Mouse (Mus musculus) embryonic facial prominence, embryonic 12.5 days (tissue): ENCODE data around the gene Rnf220. TPM values are rescaled to one million over a fixed set of nuclear protein-coding genes. Genes with fewer than 3 reads are reported as not detected.

Source experiments
- ATAC-seq: fragments of 200-750 bp; cut with Nextera tagmentation; 2 replicates; pipeline ENCODE4 v1.8.0; 2017; ENCODE audit not compliant: insufficient number of reproducible peaks, insufficient read depth, low FRiP score, low TSS enrichment
- H3K27ac ChIP-seq: fragments of 300-500 bp; sonication (generic); 2 replicates; pipeline ENCODE4 v1.5.1; 2016; ENCODE audit warnings: mild to moderate bottlenecking
- H3K27me3 ChIP-seq: fragments of 300-500 bp; sonication (generic); 2 replicates; pipeline ENCODE4 v1.6.1; 2016; ENCODE audit warnings: mild to moderate bottlenecking, moderate library complexity
- H3K36me3 ChIP-seq: fragments of 300-500 bp; sonication (generic); 2 replicates; pipeline ENCODE4 v1.6.1; 2016; ENCODE audit warnings: mild to moderate bottlenecking
- H3K4me1 ChIP-seq: fragments of 300-500 bp; sonication (generic); 2 replicates; pipeline ENCODE4 v1.6.1; 2016
- H3K4me2 ChIP-seq: fragments of 300-500 bp; sonication (generic); replicated peaks from 2 replicates; pipeline ENCODE4 v1.6.1; 2016; ENCODE audit warnings: mild to moderate bottlenecking, moderate library complexity
- H3K4me3 ChIP-seq: fragments of 300-500 bp; sonication (generic); 2 replicates; pipeline ENCODE4 v1.5.1; 2016; ENCODE audit warnings: mild to moderate bottlenecking
- H3K9ac ChIP-seq: fragments of 300-500 bp; sonication (generic); 2 replicates; pipeline ENCODE4 v1.6.1; 2016; ENCODE audit warnings: mild to moderate bottlenecking, moderate library complexity
- H3K9me3 ChIP-seq: fragments of 300-500 bp; sonication (generic); 2 replicates; pipeline ENCODE4 v1.6.1; 2016; ENCODE audit warnings: mild to moderate bottlenecking, moderate library complexity
- WGBS: fragments of 180-500 bp; shearing (Covaris S2); methylation state at CpG from one replicate; pipeline ENCODE4 v1.1.7; 2016; 5-methylcytosine and 5-hydroxymethylcytosine counted together
- polyA plus RNA-seq: library from polyadenylated mRNA; unstranded; fragments of >200 nt; fragmentation: Nextera tagmentation; extraction: Ambion mirVana; gene quantifications from 2 replicates; pipeline ENCODE4 v1.2.1, GENCODE M21; 2016

Rnf220 gene
- polyA plus RNA-seq, 1 experiment from 2014 or later: 107 TPM

GRCm38 (mm10) chr4:117323515-117324344, 173.1 kb downstream of the Rnf220 start:
- H3K9me3 ChIP-seq: no peaks in the 10 kb centered on the region
- WGBS: 24% methylated on average over 14 of the region's 14 CpGs
- H3K27me3 ChIP-seq: peaks cover 18% of the 10 kb centered on the region
- no peak overlapping the region for H3K4me2 ChIP-seq
- no peak overlapping the region for H3K9ac ChIP-seq
- 0 out of 2 replicates have a peak, but pooled peaks cover 3% of the 10 kb centered on the region for H3K4me1 ChIP-seq
- no peaks in the 10 kb centered on the region for H3K36me3 ChIP-seq
- ATAC-seq: no peak
- H3K27ac ChIP-seq: no peak overlapping the region
- no peak overlapping the region for H3K4me3 ChIP-seq

DNA sequence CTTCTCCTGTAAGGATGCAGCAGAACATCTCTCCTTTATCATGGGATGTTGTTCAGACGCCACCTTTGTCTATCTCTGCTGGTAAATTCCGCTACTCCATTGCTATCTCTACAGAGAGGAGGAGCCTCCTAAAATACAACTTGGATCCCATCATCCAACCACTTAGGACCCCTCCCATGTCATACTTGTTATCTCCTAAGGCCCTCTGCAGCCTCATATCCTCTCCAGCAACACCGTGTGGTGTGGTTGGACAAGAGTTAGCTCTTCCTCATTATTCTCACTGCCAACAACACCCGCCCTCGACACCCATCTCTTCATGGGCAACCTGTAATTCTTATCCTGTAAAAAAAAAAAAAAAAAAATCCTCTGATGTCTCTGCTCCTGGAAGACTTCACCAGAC, 175.8 kb downstream of the Rnf220 start:
- H3K4me3 ChIP-seq: no peak overlapping the region
- no peak for ATAC-seq
- no peak overlapping the region for H3K27ac ChIP-seq
- peaks cover 44% of the 10 kb centered on the region for H3K27me3 ChIP-seq
- peaks cover 22% of the 10 kb centered on the region for H3K4me1 ChIP-seq
- H3K4me2 ChIP-seq: no peak overlapping the region
- 81% methylated on average over 5 of the region's 5 CpGs for WGBS
- no peaks in the 10 kb centered on the region for H3K36me3 ChIP-seq
- H3K9me3 ChIP-seq: no peaks in the 10 kb centered on the region
- no peak overlapping the region for H3K9ac ChIP-seq

DNA sequence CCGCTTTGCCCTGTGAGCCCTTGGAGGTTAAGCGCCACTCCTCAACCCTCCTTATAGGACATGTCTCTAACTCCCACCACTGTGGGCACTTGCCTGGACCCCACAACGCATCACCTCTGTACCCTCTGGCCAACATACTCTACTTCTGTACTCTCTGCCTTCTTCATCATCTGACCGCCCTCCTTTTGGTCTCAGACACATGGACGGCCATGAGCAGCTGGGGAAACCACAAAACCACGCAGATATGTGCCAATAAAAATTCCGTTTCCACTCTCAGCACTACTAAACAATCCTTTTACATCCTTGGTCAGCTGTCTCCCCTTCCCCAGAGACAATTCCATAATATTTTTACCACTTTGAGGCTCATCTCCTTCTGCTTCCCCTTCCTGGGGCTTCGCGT, 178.3 kb downstream of the Rnf220 start:
- Histone ChIP-seq H3K9me3 (no peaks in the 10 kb centered on the region), H3K4me2 (no peak overlapping the region), H3K4me1 (peaks cover 29% of the 10 kb centered on the region), H3K27me3 (peaks cover 52% of the 10 kb centered on the region), H3K36me3 (no peaks in the 10 kb centered on the region), H3K27ac (no peak overlapping the region), H3K4me3 (no peak overlapping the region), H3K9ac (no peak overlapping the region)
- ATAC-seq: no peak
- 88% methylated on average over 9 of the region's 9 CpGs for WGBS

GRCm38 (mm10) chr4:117317701-117318190, 179.1 kb downstream of the Rnf220 start:
- peaks cover 58% of the 10 kb centered on the region for H3K27me3 ChIP-seq
- H3K9ac ChIP-seq: no peak overlapping the region
- H3K4me3 ChIP-seq: no peak overlapping the region

DNA sequence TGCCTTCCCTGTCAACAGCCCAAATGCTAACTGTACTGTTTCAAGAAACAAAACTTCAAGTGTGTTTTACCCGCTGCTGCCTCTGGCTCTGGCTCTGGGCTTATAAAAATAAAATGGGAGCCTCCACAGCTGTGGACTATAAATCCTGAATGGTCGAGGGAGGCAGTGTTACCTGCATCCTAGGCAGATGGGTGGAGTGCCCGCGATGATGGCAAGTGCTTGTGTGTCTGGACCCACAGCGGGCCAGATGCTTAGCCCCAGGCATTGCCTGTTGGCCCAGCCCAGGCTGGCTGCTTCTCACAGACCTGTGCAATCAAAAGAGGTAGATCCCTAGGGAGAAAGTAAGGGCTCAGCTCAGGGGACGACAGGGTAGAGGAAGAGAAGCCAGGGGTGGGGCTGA, 180.1 kb downstream of the Rnf220 start:
- Histone ChIP-seq H3K27me3 (peaks cover 62% of the 10 kb centered on the region), H3K9ac (no peak overlapping the region), H3K36me3 (no peaks in the 10 kb centered on the region), H3K4me3 (no peak overlapping the region), H3K27ac (no peak overlapping the region), H3K4me2 (no peak overlapping the region), H3K4me1 (peaks cover 39% of the 10 kb centered on the region), H3K9me3 (no peaks in the 10 kb centered on the region)
- WGBS: 37% methylated on average over 6 of the region's 6 CpGs
- no peak; the same call in 1 of the 2 replicates for ATAC-seq

More at GRCm38 (mm10) chr4:117317701-117318190, 179.1 kb downstream of the Rnf220 start:
- no peak for ATAC-seq
- Histone ChIP-seq H3K9me3 (no peaks in the 10 kb centered on the region), H3K4me2 (no peak overlapping the region), H3K4me1 (peaks cover 32% of the 10 kb centered on the region), H3K36me3 (no peaks in the 10 kb centered on the region), H3K27ac (no peak overlapping the region)
- 22% methylated on average over 18 of the region's 18 CpGs for WGBS

- H3K4me3 ChIP-seq: no peak overlapping the region
- no peaks in the 10 kb centered on the region for H3K9me3 ChIP-seq
- no peak overlapping the region for H3K4me2 ChIP-seq
- H3K36me3 ChIP-seq: no peaks in the 10 kb centered on the region
- H3K27ac ChIP-seq: no peak overlapping the region
- peaks cover 39% of the 10 kb centered on the region for H3K4me1 ChIP-seq
- H3K9ac ChIP-seq: no peak overlapping the region
- ATAC-seq: no peak
- 49% methylated on average over 16 of the region's 16 CpGs for WGBS
- peaks cover 68% of the 10 kb centered on the region for H3K27me3 ChIP-seq
Observed at GRCm38 (mm10) chr4:117314849-117315500, 181.9 kb downstream of the Rnf220 start.

DNA sequence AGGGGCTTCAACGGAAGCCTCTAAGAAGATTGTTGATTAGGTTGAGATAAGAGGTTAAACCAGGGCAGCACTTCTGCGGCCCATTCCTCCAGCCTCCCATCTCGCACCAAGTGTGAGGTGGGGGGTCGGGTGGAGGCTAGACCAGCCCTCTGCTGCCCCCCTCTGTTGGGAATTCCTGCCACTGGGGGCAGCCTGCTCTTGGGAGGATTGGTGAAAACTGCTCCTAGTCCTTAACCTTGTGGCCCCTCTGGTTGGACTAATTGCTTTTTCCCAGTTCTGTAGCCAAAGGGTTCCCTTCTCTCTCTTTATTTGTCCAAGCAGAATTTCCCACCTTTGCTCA, 183.8 kb downstream of the Rnf220 start:
- Histone ChIP-seq H3K9me3 (no peaks in the 10 kb centered on the region), H3K36me3 (no peaks in the 10 kb centered on the region), H3K9ac (no peak overlapping the region), H3K27ac (no peak overlapping the region), H3K4me1 (peaks cover 39% of the 10 kb centered on the region), H3K27me3 (peaks cover 57% of the 10 kb centered on the region), H3K4me2 (no peak overlapping the region; the same call in 1 of the 2 replicates), H3K4me3 (no peak overlapping the region)
- 4% methylated on average over 4 of the region's 4 CpGs for WGBS
- no peak for ATAC-seq

GRCm38 (mm10) chr4:117312416-117313084, 184.3 kb downstream of the Rnf220 start:
- Histone ChIP-seq H3K4me2 (peak overlapping the region; percentile 16), H3K9ac (no peak overlapping the region), H3K27ac (no peak overlapping the region), H3K4me3 (no peak overlapping the region), H3K9me3 (no peaks in the 10 kb centered on the region), H3K36me3 (no peaks in the 10 kb centered on the region), H3K4me1 (peaks cover 34% of the 10 kb centered on the region), H3K27me3 (peaks cover 54% of the 10 kb centered on the region)
- no peak for ATAC-seq
- 6% methylated on average over 26 of the region's 26 CpGs for WGBS

GRCm38 (mm10) chr4:117311891-117312290, 185.0 kb downstream of the Rnf220 start:
- Histone ChIP-seq H3K9me3 (no peaks in the 10 kb centered on the region), H3K4me2 (no peak overlapping the region), H3K36me3 (no peaks in the 10 kb centered on the region), H3K27me3 (peaks cover 53% of the 10 kb centered on the region), H3K4me1 (peaks cover 27% of the 10 kb centered on the region), H3K27ac (no peak overlapping the region), H3K9ac (no peak overlapping the region), H3K4me3 (no peak overlapping the region)
- 53% methylated on average over 5 of the region's 5 CpGs for WGBS
- ATAC-seq: no peak

DNA sequence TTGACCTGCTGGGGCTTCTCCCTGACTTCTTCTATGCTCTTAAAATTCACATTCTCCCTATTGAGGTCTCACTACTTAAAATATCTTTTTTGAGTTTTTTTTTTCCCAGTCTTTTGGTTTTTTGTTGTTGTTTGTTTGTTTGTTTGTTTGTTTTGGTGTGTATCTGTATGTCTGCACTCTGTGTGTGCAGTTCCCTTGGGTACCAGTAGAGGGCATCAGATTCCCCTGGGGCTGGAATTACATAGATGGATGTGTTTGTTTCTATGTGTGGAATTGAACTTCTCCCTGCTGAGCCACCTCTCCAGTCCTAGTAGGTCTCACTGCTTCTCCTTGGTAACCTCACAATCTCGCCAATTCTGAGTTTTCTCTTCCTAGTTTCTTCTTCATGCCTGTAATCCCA, 187.4 kb downstream of the Rnf220 start:
- Histone ChIP-seq H3K27me3 (peaks cover 66% of the 10 kb centered on the region), H3K36me3 (no peaks in the 10 kb centered on the region), H3K4me3 (no peak overlapping the region), H3K27ac (no peak overlapping the region), H3K9ac (no peak overlapping the region), H3K9me3 (no peaks in the 10 kb centered on the region), H3K4me1 (peaks cover 14% of the 10 kb centered on the region), H3K4me2 (no peak overlapping the region)
- no peak for ATAC-seq
- WGBS: 75% methylated on average over 1 of the region's 1 CpGs

- no peak overlapping the region for H3K27ac ChIP-seq
- peaks cover 69% of the 10 kb centered on the region for H3K27me3 ChIP-seq
Observed at GRCm38 (mm10) chr4:117307270-117307669, 189.6 kb downstream of the Rnf220 start.

More at GRCm38 (mm10) chr4:117307270-117307669, 189.6 kb downstream of the Rnf220 start:
- Histone ChIP-seq H3K4me3 (no peak overlapping the region), H3K9me3 (no peaks in the 10 kb centered on the region), H3K4me2 (no peak overlapping the region), H3K9ac (no peak overlapping the region), H3K4me1 (peaks cover 13% of the 10 kb centered on the region), H3K36me3 (no peaks in the 10 kb centered on the region)
- 52% methylated on average over 6 of the region's 6 CpGs for WGBS
- ATAC-seq: no peak
